Mouse (Mus musculus) limb, embryonic 13.5 days (tissue): Measurements from ENCODE around the gene Slc26a10. TPM values are rescaled to one million over a fixed set of nuclear protein-coding genes. Genes with fewer than 3 reads are reported as not detected.

Source experiments
- ATAC-seq: fragments of 200-750 bp; cut with Nextera tagmentation; 2 replicates; pipeline ENCODE4 v1.8.0; 2017; ENCODE audit warnings: low read depth, moderate number of reproducible peaks, moderate TSS enrichment; ENCODE audit not compliant: low FRiP score
- H3K27ac ChIP-seq: fragments of 300-500 bp; sonication (generic); 2 replicates; pipeline ENCODE4 v1.5.1; 2015; ENCODE audit warnings: inconsistent platforms, mild to moderate bottlenecking, moderate library complexity
- H3K27me3 ChIP-seq: fragments of 300-500 bp; sonication (generic); 2 replicates; pipeline ENCODE4 v1.6.1; 2015; ENCODE audit warnings: mild to moderate bottlenecking, inconsistent platforms
- H3K36me3 ChIP-seq: fragments of 300-500 bp; sonication (generic); 2 replicates; pipeline ENCODE4 v1.6.1; 2015; ENCODE audit warnings: inconsistent platforms, mild to moderate bottlenecking, moderate library complexity
- H3K4me1 ChIP-seq: fragments of 300-500 bp; sonication (generic); 2 replicates; pipeline ENCODE4 v1.6.1; 2015; ENCODE audit warnings: inconsistent platforms
- H3K4me2 ChIP-seq: fragments of 300-500 bp; sonication (generic); replicated peaks from 2 replicates; pipeline ENCODE4 v1.6.1; 2015; ENCODE audit warnings: inconsistent platforms, mild to moderate bottlenecking, moderate library complexity
- H3K4me3 ChIP-seq: fragments of 300-500 bp; sonication (generic); 2 replicates; pipeline ENCODE4 v1.5.1; 2015; ENCODE audit warnings: moderate library complexity, mild to moderate bottlenecking, inconsistent platforms
- H3K9ac ChIP-seq: fragments of 300-500 bp; sonication (generic); 2 replicates; pipeline ENCODE4 v1.6.1; 2015; ENCODE audit warnings: mild to moderate bottlenecking, inconsistent platforms
- H3K9me3 ChIP-seq: fragments of 300-500 bp; sonication (generic); 2 replicates; pipeline ENCODE4 v1.6.1; 2016; ENCODE audit warnings: inconsistent platforms
- WGBS: fragments of 180-500 bp; shearing (Covaris S2); methylation state at CpG from one replicate; pipeline ENCODE4 v1.1.7; 2015; 5-methylcytosine and 5-hydroxymethylcytosine counted together
- polyA plus RNA-seq: library from polyadenylated mRNA; unstranded; fragments of >200 nt; fragmentation: Nextera tagmentation; extraction: Ambion mirVana; gene quantifications from 2 replicates; pipeline ENCODE4 v1.2.1, GENCODE M21; 2015

The Slc26a10 gene
- polyA plus RNA-seq, 1 experiment from 2014 or later = 1.6 TPM

DNA sequence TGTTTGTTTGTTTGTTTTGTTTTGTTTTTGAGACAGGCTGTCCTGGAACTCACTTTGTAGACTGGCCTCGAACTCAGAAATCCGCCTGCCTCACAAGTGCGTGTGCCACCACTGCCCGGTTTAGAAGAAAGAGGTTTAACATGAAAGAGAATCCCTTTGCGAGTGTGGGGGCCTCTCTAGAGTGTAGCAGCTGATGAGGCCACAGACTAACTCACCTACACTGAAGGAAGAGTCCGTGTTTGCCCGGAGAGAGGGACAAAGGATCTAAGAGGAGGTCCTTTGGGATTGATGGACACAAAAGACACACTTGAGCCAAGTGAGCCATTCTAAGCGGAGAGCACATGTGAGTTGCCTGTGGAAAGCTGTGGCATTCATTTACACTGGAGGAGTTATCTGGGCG lies 3.2 kb downstream of the Slc26a10 start:
- peak overlapping the region; percentile 60 for H3K4me2 ChIP-seq
- no peak overlapping the region for H3K27ac ChIP-seq
- H3K9me3 ChIP-seq = no peaks in the 10 kb centered on the region
- no peak overlapping the region; the same call in 1 of the 2 replicates for H3K9ac ChIP-seq
- H3K4me1 ChIP-seq = peaks cover 28% of the 10 kb centered on the region
- H3K4me3 ChIP-seq = peak overlapping the region; percentile 32
- H3K36me3 ChIP-seq = peaks cover 6% of the 10 kb centered on the region
- H3K27me3 ChIP-seq = peaks cover 65% of the 10 kb centered on the region
- WGBS = 23% methylated on average over 9 of the region's 9 CpGs
- ATAC-seq = no peak

GRCm38 (mm10) chr10:127176756-127177155 lies 3.7 kb downstream of the Slc26a10 start:
- H3K27me3 ChIP-seq = peaks cover 65% of the 10 kb centered on the region
- H3K27ac ChIP-seq = no peak overlapping the region
- no peak overlapping the region for H3K9ac ChIP-seq
- peaks cover 28% of the 10 kb centered on the region for H3K4me1 ChIP-seq
- 0 out of 2 replicates have a peak overlapping the region, but pooled peaks have one; percentile 10 for H3K4me3 ChIP-seq
- H3K4me2 ChIP-seq = peak overlapping the region; percentile 60
- no peak for ATAC-seq
- peaks cover 1% of the 10 kb centered on the region; the same call in 1 of the 2 replicates for H3K36me3 ChIP-seq
- 7% methylated on average over 7 of the region's 7 CpGs for WGBS
- no peaks in the 10 kb centered on the region for H3K9me3 ChIP-seq

GRCm38 (mm10) chr10:127176228-127176627 lies 4.2 kb downstream of the Slc26a10 start:
- no peak overlapping the region for H3K4me2 ChIP-seq
- peaks cover 65% of the 10 kb centered on the region for H3K27me3 ChIP-seq
- no peak overlapping the region for H3K27ac ChIP-seq
- no peaks in the 10 kb centered on the region for H3K9me3 ChIP-seq
- H3K36me3 ChIP-seq = no peaks in the 10 kb centered on the region
- no peak overlapping the region for H3K9ac ChIP-seq
- ATAC-seq = no peak
- H3K4me3 ChIP-seq = no peak overlapping the region
- H3K4me1 ChIP-seq = peaks cover 28% of the 10 kb centered on the region
- WGBS = 34% methylated on average over 3 of the region's 3 CpGs

- Histone ChIP-seq H3K4me3 (no peak overlapping the region), H3K9me3 (no peaks in the 10 kb centered on the region), H3K4me2 (no peak overlapping the region), H3K36me3 (no peaks in the 10 kb centered on the region), H3K9ac (no peak overlapping the region), H3K27me3 (peaks cover 64% of the 10 kb centered on the region), H3K27ac (no peak overlapping the region), H3K4me1 (peaks cover 32% of the 10 kb centered on the region)
- ATAC-seq = no peak
- WGBS = 82% methylated on average over 7 of the region's 7 CpGs
Measured at GRCm38 (mm10) chr10:127174170-127174569, 6.3 kb downstream of the Slc26a10 start.

- H3K36me3 ChIP-seq = no peaks in the 10 kb centered on the region
- peaks cover 64% of the 10 kb centered on the region for H3K27me3 ChIP-seq
- H3K9me3 ChIP-seq = no peaks in the 10 kb centered on the region
- no peak overlapping the region for H3K4me2 ChIP-seq
- H3K4me1 ChIP-seq = peaks cover 32% of the 10 kb centered on the region
- H3K9ac ChIP-seq = no peak overlapping the region
- H3K4me3 ChIP-seq = no peak overlapping the region
- 85% methylated on average over 16 of the region's 16 CpGs for WGBS
- no peak for ATAC-seq
- H3K27ac ChIP-seq = no peak overlapping the region
Measured at GRCm38 (mm10) chr10:127173148-127174065, 7.0 kb downstream of the Slc26a10 start.

- Histone ChIP-seq H3K27ac (no peak overlapping the region), H3K9ac (no peak overlapping the region), H3K27me3 (peaks cover 64% of the 10 kb centered on the region), H3K36me3 (no peaks in the 10 kb centered on the region), H3K4me3 (no peak overlapping the region), H3K4me1 (peaks cover 23% of the 10 kb centered on the region), H3K9me3 (no peaks in the 10 kb centered on the region), H3K4me2 (no peak overlapping the region)
- 90% methylated on average over 15 of the region's 15 CpGs for WGBS
- no peak for ATAC-seq
Measured at GRCm38 (mm10) chr10:127171631-127172200, 8.7 kb downstream of the Slc26a10 start.

DNA sequence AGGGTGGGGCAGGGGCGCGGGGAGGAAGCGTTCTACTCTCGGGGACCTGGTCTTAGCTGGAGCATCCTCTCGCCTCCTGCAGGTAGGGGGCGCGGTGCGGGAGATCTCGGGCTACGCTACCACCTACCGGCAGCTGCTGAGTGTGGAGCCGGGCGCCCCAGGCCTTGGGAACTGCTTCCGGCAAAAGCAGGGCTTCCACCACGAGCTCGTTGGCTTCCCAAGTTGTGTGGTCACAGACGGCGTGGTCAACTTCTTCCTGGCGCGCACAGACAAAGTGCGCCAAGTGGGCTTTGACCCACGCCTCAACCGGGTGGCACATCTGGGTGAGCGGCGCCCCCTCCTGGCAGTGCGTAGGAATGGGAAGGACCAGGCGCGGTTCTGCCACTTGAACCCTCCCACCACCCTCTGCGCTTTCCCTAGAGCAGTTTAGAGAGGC lies 9.6 kb downstream of the Slc26a10 start:
- ATAC-seq = peak; percentile 77
- H3K4me3 ChIP-seq = peak overlapping the region; percentile 42
- peaks cover 64% of the 10 kb centered on the region for H3K27me3 ChIP-seq
- 1% methylated on average over 29 of the region's 29 CpGs for WGBS
- H3K9me3 ChIP-seq = no peaks in the 10 kb centered on the region
- peaks cover 23% of the 10 kb centered on the region for H3K4me1 ChIP-seq
- peak overlapping the region; percentile 68 for H3K4me2 ChIP-seq
- no peaks in the 10 kb centered on the region for H3K36me3 ChIP-seq
- no peak overlapping the region for H3K27ac ChIP-seq
- H3K9ac ChIP-seq = peak overlapping the region; percentile 10; the same call in 1 of the 2 replicates

- 2% methylated on average over 22 of the region's 22 CpGs for WGBS
Measured at GRCm38 (mm10) chr10:127170002-127170401, 10.4 kb downstream of the Slc26a10 start.

GRCm38 (mm10) chr10:127167614-127168192 lies 12.7 kb downstream of the Slc26a10 start:
- Histone ChIP-seq H3K9me3 (no peaks in the 10 kb centered on the region), H3K27ac (no peak overlapping the region), H3K36me3 (no peaks in the 10 kb centered on the region), H3K9ac (no peak overlapping the region), H3K27me3 (peaks cover 92% of the 10 kb centered on the region), H3K4me2 (no peak overlapping the region), H3K4me3 (no peak overlapping the region), H3K4me1 (peaks cover 30% of the 10 kb centered on the region)
- 19% methylated on average over 10 of the region's 10 CpGs for WGBS
- no peak for ATAC-seq

More at GRCm38 (mm10) chr10:127170002-127170401, 10.4 kb downstream of the Slc26a10 start:
- Histone ChIP-seq H3K9ac (peak overlapping the region; percentile 10; the same call in 1 of the 2 replicates), H3K27ac (no peak overlapping the region), H3K9me3 (no peaks in the 10 kb centered on the region), H3K4me1 (peaks cover 30% of the 10 kb centered on the region), H3K27me3 (peaks cover 72% of the 10 kb centered on the region), H3K4me3 (peak overlapping the region; percentile 42), H3K4me2 (peak overlapping the region; percentile 68), H3K36me3 (no peaks in the 10 kb centered on the region)
- no peak for ATAC-seq

DNA sequence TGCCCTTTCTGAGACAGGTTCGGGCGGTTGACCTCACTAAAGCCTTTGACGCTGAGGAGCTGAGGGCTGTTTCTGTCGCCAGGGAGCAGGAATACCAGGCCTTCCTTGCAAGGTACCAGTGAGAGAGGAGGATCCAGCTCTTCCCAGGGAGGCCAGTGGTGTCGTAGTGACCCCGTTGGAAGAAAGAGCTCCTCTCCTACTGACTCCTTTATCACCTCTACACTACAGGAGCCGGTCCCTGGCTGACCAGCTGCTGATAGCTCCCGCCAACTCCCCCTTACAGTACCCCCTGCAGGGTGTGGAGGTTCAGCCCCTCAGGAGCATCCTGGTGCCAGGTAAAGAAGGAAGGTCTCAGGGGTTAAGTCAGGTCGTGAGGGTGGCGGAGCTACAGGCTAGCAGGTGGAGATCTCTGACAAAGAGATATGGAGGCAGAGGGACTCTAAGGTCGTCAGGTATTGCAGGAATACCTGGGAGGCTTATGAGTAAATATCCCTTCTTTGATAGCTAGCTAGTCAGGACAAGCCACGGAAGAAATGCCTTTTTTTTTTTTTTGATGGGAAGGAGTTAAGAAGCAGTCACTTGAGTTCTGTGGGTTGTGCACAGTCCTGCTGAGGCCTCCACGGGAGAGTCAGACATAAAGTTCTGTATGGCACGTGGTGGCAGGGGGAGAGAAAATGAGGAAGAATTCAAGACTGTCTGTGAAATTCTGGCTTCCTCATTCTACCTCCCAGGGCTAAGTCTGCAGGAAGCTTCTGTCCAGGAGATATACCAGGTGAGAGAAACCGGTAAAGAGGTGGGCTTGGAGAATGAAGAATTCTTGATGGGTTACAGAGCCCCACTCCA lies 13.5 kb downstream of the Slc26a10 start:
- Histone ChIP-seq H3K9me3 (no peaks in the 10 kb centered on the region), H3K27ac (no peak overlapping the region), H3K4me2 (peak overlapping the region; percentile 100), H3K4me1 (peaks cover 30% of the 10 kb centered on the region), H3K36me3 (no peaks in the 10 kb centered on the region), H3K9ac (no peak overlapping the region), H3K4me3 (peak overlapping the region; percentile 65), H3K27me3 (peaks cover 89% of the 10 kb centered on the region)
- 22% methylated on average over 15 of the region's 15 CpGs for WGBS
- no peak for ATAC-seq

DNA sequence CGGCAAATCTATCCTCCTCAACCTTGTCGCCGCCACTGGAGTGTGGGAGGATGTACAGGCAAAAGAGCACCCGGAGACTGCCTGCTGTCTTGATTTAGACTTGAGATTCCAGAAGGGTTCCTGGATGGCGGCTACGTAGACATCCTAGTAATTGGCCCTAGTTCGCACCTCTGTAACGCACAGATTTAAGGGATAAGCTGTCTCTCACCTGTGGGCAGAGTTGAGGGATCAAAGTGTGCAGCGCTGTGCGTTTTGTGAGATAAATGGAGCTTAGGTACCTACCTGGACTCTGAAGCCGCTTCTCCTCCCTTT lies 14.1 kb downstream of the Slc26a10 start:
- ATAC-seq = no peak; the same call in 1 of the 2 replicates
- Histone ChIP-seq H3K27me3 (peaks cover 83% of the 10 kb centered on the region), H3K27ac (no peak overlapping the region), H3K9me3 (no peaks in the 10 kb centered on the region), H3K4me1 (peaks cover 30% of the 10 kb centered on the region), H3K4me2 (peak overlapping the region; percentile 100), H3K36me3 (no peaks in the 10 kb centered on the region), H3K4me3 (peak overlapping the region; percentile 65), H3K9ac (peak overlapping the region; percentile 76)
- WGBS = 5% methylated on average over 11 of the region's 11 CpGs
